Mouse (Mus musculus) kidney, adult 2 months (tissue): ENCODE results near the gene Nebl. TPM values are rescaled to one million over a fixed set of nuclear protein-coding genes. Genes with fewer than 3 reads are reported as not detected.

Experiments
- DNase-seq: peaks from one replicate; pipeline ENCODE4 v3.0.0; 2021
- H3K27ac ChIP-seq: fragments of 200-500 bp; 2 replicates; pipeline ENCODE4 v1.5.1; 2012; ENCODE audit warnings: low read depth, low read length, control low read depth, inconsistent platforms; ENCODE audit not compliant: insufficient read depth
- H3K27me3 ChIP-seq: fragments of 200-500 bp; replicated peaks from 2 replicates; pipeline ENCODE4 v1.6.1; 2012; ENCODE audit warnings: mild to moderate bottlenecking, moderate library complexity, low read length, inconsistent platforms; ENCODE audit not compliant: control insufficient read depth, insufficient read depth
- H3K36me3 ChIP-seq: fragments of 200-500 bp; 2 replicates; pipeline ENCODE4 v1.6.1; 2012; ENCODE audit warnings: mild to moderate bottlenecking, moderate library complexity, low read length, inconsistent platforms; ENCODE audit not compliant: control insufficient read depth, insufficient read depth
- H3K4me1 ChIP-seq: fragments of 200-500 bp; 2 replicates; pipeline ENCODE4 v1.6.1; 2011; ENCODE audit warnings: low read length; ENCODE audit not compliant: control insufficient read depth, insufficient read depth
- H3K4me3 ChIP-seq: fragments of 200-500 bp; 2 replicates; pipeline ENCODE4 v1.5.1; 2011; ENCODE audit warnings: mild to moderate bottlenecking, low read depth, low read length, control low read depth; ENCODE audit not compliant: insufficient read depth
- CTCF ChIP-seq: fragments of 200-500 bp; conservative IDR thresholded peaks from 2 replicates; pipeline ENCODE4 v1.5.1; 2011; ENCODE audit warnings: low read depth, mild to moderate bottlenecking, control low read depth, low read length, moderate library complexity, mixed read lengths; ENCODE audit not compliant: insufficient read depth, insufficient read length
- POLR2A ChIP-seq: fragments of 200-500 bp; IDR thresholded peaks from one replicate; pipeline ENCODE4 v1.6.1; 2011; ENCODE audit warnings: low read depth, low read length, control low read depth
- WGBS: fragments of 180-500 bp; shearing (Covaris S2); methylation state at CpG from one replicate; pipeline ENCODE4 v1.1.7; 2018; 5-methylcytosine and 5-hydroxymethylcytosine counted together
- polyA plus RNA-seq: library from polyadenylated mRNA; depleted of rRNA; stranded (reverse); fragments of >200 nt; gene quantifications from 2 replicates; pipeline ENCODE4 v1.2.3, GENCODE M21; 2012

Gene Nebl
- polyA plus RNA-seq, 1 experiment: 3.9 TPM

GRCm38 (mm10) chr2:17414324-17414723 is 316.9 kb downstream of the Nebl start:
- DNase-seq: no peak
- TF ChIP-seq POLR2A: no peak
- no peak for TF ChIP-seq CTCF

GRCm38 (mm10) chr2:17413496-17414268 is 317.6 kb downstream of the Nebl start:
- Histone ChIP-seq H3K27ac (no peak overlapping the region), H3K27me3 (no peaks in the 10 kb centered on the region), H3K4me3 (no peak overlapping the region), H3K4me1 (no peaks in the 10 kb centered on the region), H3K36me3 (no peaks in the 10 kb centered on the region)
- TF ChIP-seq POLR2A (no peak), CTCF (no peak)
- DNase-seq: no peak
- WGBS: 75% methylated on average over 8 of the region's 8 CpGs

More at GRCm38 (mm10) chr2:17414324-17414723, 316.9 kb downstream of the Nebl start:
- no peak overlapping the region for H3K4me3 ChIP-seq
- H3K27me3 ChIP-seq: no peaks in the 10 kb centered on the region
- H3K27ac ChIP-seq: no peak overlapping the region
- 85% methylated on average over 2 of the region's 2 CpGs for WGBS
- no peaks in the 10 kb centered on the region for H3K36me3 ChIP-seq
- H3K4me1 ChIP-seq: no peaks in the 10 kb centered on the region

GRCm38 (mm10) chr2:17409276-17409675 is 322.0 kb downstream of the Nebl start:
- Histone ChIP-seq H3K36me3 (no peaks in the 10 kb centered on the region), H3K27me3 (no peaks in the 10 kb centered on the region; the same call in 1 of the 2 replicates), H3K4me3 (no peak overlapping the region), H3K4me1 (no peaks in the 10 kb centered on the region), H3K27ac (no peak overlapping the region)
- TF ChIP-seq POLR2A (no peak), CTCF (no peak)
- 82% methylated on average over 5 of the region's 5 CpGs for WGBS
- DNase-seq: no peak

GRCm38 (mm10) chr2:17405899-17406531 is 325.2 kb downstream of the Nebl start:
- Histone ChIP-seq H3K27me3 (no peaks in the 10 kb centered on the region; the same call in 1 of the 2 replicates), H3K27ac (no peak overlapping the region), H3K4me1 (no peaks in the 10 kb centered on the region), H3K36me3 (no peaks in the 10 kb centered on the region), H3K4me3 (no peak overlapping the region)
- 45% methylated on average over 4 of the region's 4 CpGs for WGBS
- TF ChIP-seq CTCF: no peak
- TF ChIP-seq POLR2A: no peak
- no peak for DNase-seq

GRCm38 (mm10) chr2:17402511-17402910 is 328.8 kb downstream of the Nebl start:
- H3K36me3 ChIP-seq: no peaks in the 10 kb centered on the region
- WGBS: 53% methylated on average over 4 of the region's 4 CpGs
- TF ChIP-seq CTCF (no peak), POLR2A (no peak)
- no peaks in the 10 kb centered on the region; the same call in 1 of the 2 replicates for H3K27me3 ChIP-seq
- no peaks in the 10 kb centered on the region for H3K4me1 ChIP-seq
- DNase-seq: no peak
- H3K4me3 ChIP-seq: no peak overlapping the region
- H3K27ac ChIP-seq: no peak overlapping the region

GRCm38 (mm10) chr2:17396235-17396634 is 335.0 kb downstream of the Nebl start:
- WGBS: 57% methylated on average over 5 of the region's 5 CpGs
- TF ChIP-seq POLR2A: no peak
- TF ChIP-seq CTCF: no peak
- Histone ChIP-seq H3K4me3 (no peak overlapping the region), H3K4me1 (no peaks in the 10 kb centered on the region), H3K36me3 (no peaks in the 10 kb centered on the region), H3K27me3 (no peaks in the 10 kb centered on the region), H3K27ac (no peak overlapping the region)
- DNase-seq: no peak

- Histone ChIP-seq H3K4me1 (no peaks in the 10 kb centered on the region), H3K4me3 (no peak overlapping the region), H3K27ac (no peak overlapping the region), H3K36me3 (no peaks in the 10 kb centered on the region), H3K27me3 (no peaks in the 10 kb centered on the region)
- TF ChIP-seq CTCF (no peak), POLR2A (no peak)
- WGBS: 83% methylated on average over 5 of the region's 5 CpGs
- no peak for DNase-seq
These were observed 339.9 kb downstream of the Nebl start for GRCm38 (mm10) chr2:17391389-17391788.
